Mouse (Mus musculus) bone marrow macrophage, adult 2 months (primary cell): Measurements from ENCODE around the gene Cfap54. TPM values are rescaled to one million over a fixed set of nuclear protein-coding genes. Genes with fewer than 3 reads are reported as not detected.
A peak's percentile ranks its signal among the peaks of the same experiment; 100 is the strongest.

Experiments used
- H3K27ac ChIP-seq: 2 replicates; pipeline ENCODE4 v1.5.1; 2012; ENCODE audit warnings: low read depth, low read length; ENCODE audit not compliant: insufficient read depth
- H3K4me1 ChIP-seq: 2 replicates; pipeline ENCODE4 v1.6.1; 2012; ENCODE audit warnings: low read length; ENCODE audit not compliant: control insufficient read depth, insufficient read depth
- H3K4me3 ChIP-seq: 2 replicates; pipeline ENCODE4 v1.5.1; 2012; ENCODE audit warnings: mild to moderate bottlenecking, low read length, moderate library complexity; ENCODE audit not compliant: insufficient read depth
- CTCF ChIP-seq: IDR thresholded peaks from 2 replicates; pipeline ENCODE4 v1.5.1; 2012; ENCODE audit warnings: low read depth, mild to moderate bottlenecking, low read length, moderate library complexity
- POLR2A ChIP-seq: IDR thresholded peaks from 2 replicates; pipeline ENCODE4 v1.6.1; 2012; ENCODE audit warnings: mild to moderate bottlenecking, low read depth, low read length, borderline replicate concordance
- polyA plus RNA-seq: library from polyadenylated mRNA; stranded (reverse); fragments of >200 nt; gene quantifications from 2 replicates; pipeline ENCODE4 v1.2.4, GENCODE M21; 2012; ENCODE audit not compliant: missing spikeins, insufficient read depth, insufficient read length

Gene Cfap54
- polyA plus RNA-seq, 1 experiment: not detected

- H3K27ac ChIP-seq: peak overlapping the region; percentile 52
- peaks cover 18% of the 10 kb centered on the region for H3K4me1 ChIP-seq
- H3K4me3 ChIP-seq: peak overlapping the region; percentile 37
- no peak for TF ChIP-seq CTCF
- no peak for TF ChIP-seq POLR2A
Measured at GRCm38 (mm10) chr10:93083198-93083962, 2.0 kb upstream of the Cfap54 start.

GRCm38 (mm10) chr10:93079486-93079885, 1.9 kb downstream of the Cfap54 start:
- Histone ChIP-seq H3K4me3 (no peak overlapping the region), H3K27ac (no peak overlapping the region), H3K4me1 (peaks cover 27% of the 10 kb centered on the region)
- no peak for TF ChIP-seq CTCF

GRCm38 (mm10) chr10:93077935-93078479, 3.4 kb downstream of the Cfap54 start:
- H3K4me3 ChIP-seq: no peak overlapping the region
- H3K4me1 ChIP-seq: peaks cover 26% of the 10 kb centered on the region
- H3K27ac ChIP-seq: no peak overlapping the region
- TF ChIP-seq POLR2A: no peak
- no peak for TF ChIP-seq CTCF

GRCm38 (mm10) chr10:93076376-93076775, 5.0 kb downstream of the Cfap54 start:
- Histone ChIP-seq H3K27ac (no peak overlapping the region), H3K4me3 (no peak overlapping the region), H3K4me1 (peaks cover 22% of the 10 kb centered on the region)
- TF ChIP-seq POLR2A (no peak), CTCF (no peak)

GRCm38 (mm10) chr10:93075856-93076255, 5.6 kb downstream of the Cfap54 start:
- H3K27ac ChIP-seq: no peak overlapping the region

GRCm38 (mm10) chr10:93072769-93073168, 8.6 kb downstream of the Cfap54 start:
- Histone ChIP-seq H3K4me1 (peaks cover 31% of the 10 kb centered on the region), H3K4me3 (no peak overlapping the region), H3K27ac (no peak overlapping the region)
- TF ChIP-seq POLR2A: no peak
- no peak for TF ChIP-seq CTCF

More at GRCm38 (mm10) chr10:93075856-93076255, 5.6 kb downstream of the Cfap54 start:
- TF ChIP-seq CTCF (no peak), POLR2A (no peak)
- Histone ChIP-seq H3K4me3 (no peak overlapping the region), H3K4me1 (peaks cover 20% of the 10 kb centered on the region)

GRCm38 (mm10) chr10:93071753-93072152, 9.7 kb downstream of the Cfap54 start:
- peaks cover 31% of the 10 kb centered on the region for H3K4me1 ChIP-seq
- TF ChIP-seq CTCF: no peak
- TF ChIP-seq POLR2A: no peak
- no peak overlapping the region for H3K27ac ChIP-seq
- no peak overlapping the region for H3K4me3 ChIP-seq

GRCm38 (mm10) chr10:93070121-93070898, 11.1 kb downstream of the Cfap54 start:
- H3K4me1 ChIP-seq: peaks cover 31% of the 10 kb centered on the region
- peak overlapping the region; percentile 13; the same call in 1 of the 2 replicates for H3K27ac ChIP-seq
- H3K4me3 ChIP-seq: no peak overlapping the region
- TF ChIP-seq POLR2A (no peak), CTCF (peak; percentile 39; the same call in 1 of the 2 replicates)

- H3K4me1 ChIP-seq: peaks cover 29% of the 10 kb centered on the region
- TF ChIP-seq POLR2A: no peak
- no peak for TF ChIP-seq CTCF
- H3K4me3 ChIP-seq: no peak overlapping the region
- H3K27ac ChIP-seq: peak overlapping the region; percentile 52
Measured at GRCm38 (mm10) chr10:93069721-93070120, 11.7 kb downstream of the Cfap54 start.

GRCm38 (mm10) chr10:93069041-93069679, 12.3 kb downstream of the Cfap54 start:
- H3K27ac ChIP-seq: peak overlapping the region; percentile 74
- TF ChIP-seq CTCF (no peak), POLR2A (no peak)

More at GRCm38 (mm10) chr10:93069041-93069679, 12.3 kb downstream of the Cfap54 start:
- Histone ChIP-seq H3K4me3 (no peak overlapping the region), H3K4me1 (peaks cover 29% of the 10 kb centered on the region)
